Mouse (Mus musculus) embryonic fibroblast, embryonic 13.5 days (primary cell): ENCODE results near the gene Mpzl3. TPM values are rescaled to one million over a fixed set of nuclear protein-coding genes. Genes with fewer than 3 reads are reported as not detected.
A peak's percentile ranks its signal among the peaks of the same experiment; 100 is the strongest.

ENCODE experiments used
- H3K27ac ChIP-seq: 2 replicates; pipeline ENCODE4 v1.5.1; 2012; ENCODE audit warnings: low read length, control low read depth, inconsistent platforms; ENCODE audit not compliant: insufficient read depth
- H3K4me1 ChIP-seq: 2 replicates; pipeline ENCODE4 v1.6.1; 2011; ENCODE audit warnings: low read length; ENCODE audit not compliant: control insufficient read depth, insufficient read depth
- H3K4me3 ChIP-seq: 2 replicates; pipeline ENCODE4 v1.5.1; 2011; ENCODE audit warnings: mild to moderate bottlenecking, control low read depth, low read length; ENCODE audit not compliant: insufficient read depth
- CTCF ChIP-seq: IDR thresholded peaks from 2 replicates; pipeline ENCODE4 v1.5.1; 2011; ENCODE audit warnings: mild to moderate bottlenecking, control low read depth, low read length, moderate library complexity, borderline replicate concordance; ENCODE audit not compliant: insufficient read depth
- POLR2A ChIP-seq: IDR thresholded peaks from 2 replicates; pipeline ENCODE4 v1.6.1; 2011; ENCODE audit warnings: low read depth, mild to moderate bottlenecking, control low read depth, low read length, moderate library complexity
- polyA plus RNA-seq: library from polyadenylated mRNA; stranded (reverse); fragments of >200 nt; gene quantifications from 2 replicates; pipeline ENCODE4 v1.2.4, GENCODE M21; 2011; ENCODE audit warnings: low read depth; ENCODE audit not compliant: missing spikeins, insufficient read length

The Mpzl3 gene
- polyA plus RNA-seq, 1 experiment = 4.0 TPM

GRCm38 (mm10) chr9:45119954-45120530 lies 65.1 kb downstream of the Mpzl3 start:
- TF ChIP-seq CTCF (no peak), POLR2A (no peak)
- no peaks in the 10 kb centered on the region for H3K4me1 ChIP-seq
- no peak overlapping the region for H3K4me3 ChIP-seq
- no peak overlapping the region for H3K27ac ChIP-seq

- Histone ChIP-seq H3K4me1 (no peaks in the 10 kb centered on the region), H3K4me3 (no peak overlapping the region), H3K27ac (no peak overlapping the region)
- no peak for TF ChIP-seq CTCF
- no peak for TF ChIP-seq POLR2A
Measured at GRCm38 (mm10) chr9:45120567-45120966, 65.6 kb downstream of the Mpzl3 start.

GRCm38 (mm10) chr9:45121001-45121400 lies 66.0 kb downstream of the Mpzl3 start:
- H3K4me3 ChIP-seq = no peak overlapping the region
- no peaks in the 10 kb centered on the region for H3K4me1 ChIP-seq
- no peak overlapping the region for H3K27ac ChIP-seq
- TF ChIP-seq CTCF (no peak), POLR2A (no peak)

GRCm38 (mm10) chr9:45121769-45122168 lies 66.8 kb downstream of the Mpzl3 start:
- TF ChIP-seq CTCF (peak; percentile 97), POLR2A (no peak)
- H3K27ac ChIP-seq = no peak overlapping the region
- H3K4me1 ChIP-seq = no peaks in the 10 kb centered on the region
- no peak overlapping the region for H3K4me3 ChIP-seq

- no peaks in the 10 kb centered on the region for H3K4me1 ChIP-seq
- H3K4me3 ChIP-seq = no peak overlapping the region
- TF ChIP-seq POLR2A = no peak
- no peak for TF ChIP-seq CTCF
- H3K27ac ChIP-seq = no peak overlapping the region
Measured at GRCm38 (mm10) chr9:45122209-45122761, 67.3 kb downstream of the Mpzl3 start.

- Histone ChIP-seq H3K4me1 (no peaks in the 10 kb centered on the region), H3K27ac (no peak overlapping the region), H3K4me3 (no peak overlapping the region)
- TF ChIP-seq CTCF (no peak), POLR2A (no peak)
Measured at GRCm38 (mm10) chr9:45125211-45125610, 70.2 kb downstream of the Mpzl3 start.

GRCm38 (mm10) chr9:45126941-45127340 lies 72.0 kb downstream of the Mpzl3 start:
- TF ChIP-seq POLR2A (no peak), CTCF (no peak)
- Histone ChIP-seq H3K4me1 (no peaks in the 10 kb centered on the region), H3K27ac (no peak overlapping the region), H3K4me3 (no peak overlapping the region)

Other genes starting within 250 kb of the Mpzl3 start
- 29.0 and 32.1 TPM in 2 replicates for gene Kmt2a, start 173.9 kb upstream of the Mpzl3 start, polyA plus RNA-seq
- gene Atp5l, start 134.4 kb upstream of the Mpzl3 start, polyA plus RNA-seq = 281 and 285 TPM in 2 replicates
- 56.9 and 64.4 TPM in 2 replicates for gene Ube4a, start 89.6 kb upstream of the Mpzl3 start, polyA plus RNA-seq
- gene Cd3g, start 74.8 kb upstream of the Mpzl3 start, polyA plus RNA-seq = not detected in 2 replicates
- gene Cd3d, start 73.4 kb upstream of the Mpzl3 start, polyA plus RNA-seq = not detected in 2 replicates
- gene Cd3e, start 45.6 kb upstream of the Mpzl3 start, polyA plus RNA-seq = not detected in 2 replicates
- 0.77 and 1.2 TPM in 2 replicates for gene Mpzl2, start 15.4 kb upstream of the Mpzl3 start, polyA plus RNA-seq
- gene Jaml, start 24.0 kb downstream of the Mpzl3 start, polyA plus RNA-seq = not detected in 2 replicates
- gene Scn2b, start 62.6 kb downstream of the Mpzl3 start, polyA plus RNA-seq = 0.28 and 0.83 TPM in 2 replicates
- not detected in 2 replicates for gene Scn4b, start 83.2 kb downstream of the Mpzl3 start, polyA plus RNA-seq
- gene BC049352, start 126.8 kb downstream of the Mpzl3 start, polyA plus RNA-seq = not detected in 2 replicates
- gene Tmprss4, start 148.9 kb downstream of the Mpzl3 start, polyA plus RNA-seq = not detected in 2 replicates
- 0.65 TPM in 1 of 2 replicates, not detected in the other for gene Il10ra, start 214.0 kb downstream of the Mpzl3 start, polyA plus RNA-seq